Mouse (Mus musculus): Measurements from ENCODE around the gene Gm7075.
"Not testable (repeated sequence)": the region's sequence is repeated elsewhere in the genome, so short reads cannot be mapped to it uniquely, and the experiment has no call there.

Gene Gm7075

DNA sequence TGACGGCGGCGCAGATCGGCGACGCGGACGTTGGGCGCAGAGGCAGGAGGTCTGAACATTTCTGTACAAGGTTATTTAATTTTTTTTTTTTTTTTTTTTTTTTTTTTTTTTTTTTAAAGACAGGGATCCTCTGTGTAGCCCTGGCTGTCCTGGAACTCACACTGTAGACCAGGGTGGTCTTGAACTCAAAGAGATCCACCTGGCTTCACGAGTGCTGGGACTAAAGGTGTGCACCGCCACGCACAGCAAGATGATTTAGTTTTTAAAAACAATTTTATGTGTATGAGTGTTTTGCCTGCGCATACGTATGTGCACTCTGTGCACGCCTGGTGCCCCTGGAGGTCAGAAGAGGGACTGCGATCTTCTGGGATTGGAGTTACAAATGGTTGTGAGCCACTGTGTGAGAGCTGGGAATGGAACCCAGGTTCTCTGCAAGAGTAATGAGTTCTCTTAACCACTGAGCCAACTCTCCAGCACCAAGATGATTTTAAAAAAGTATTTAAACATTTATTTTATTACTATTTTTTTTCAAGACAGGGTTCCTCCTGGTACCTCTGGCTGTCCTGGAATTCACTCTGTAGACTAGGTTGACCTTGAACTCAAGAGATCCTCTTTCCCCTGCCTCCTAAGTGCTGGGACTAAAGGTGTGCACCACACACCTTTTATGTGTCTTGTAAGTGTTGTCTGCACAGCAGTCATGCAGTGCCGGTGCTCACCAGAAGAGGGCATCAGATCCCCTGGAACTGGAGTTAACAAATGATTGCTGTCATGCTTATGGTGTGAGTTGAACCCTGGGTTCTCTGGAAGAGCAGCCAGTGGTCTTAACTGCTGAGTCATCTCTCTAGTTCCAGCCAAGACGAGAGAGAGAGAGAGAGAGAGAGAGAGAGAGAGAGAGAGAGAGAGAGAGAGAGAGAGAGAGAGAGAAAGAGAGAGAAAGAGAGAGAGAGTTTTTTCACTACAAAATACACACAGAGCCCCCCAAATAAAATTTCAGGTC lies at the start of gene Gm7075:
TSS of gene Gm7075 (minus strand) at position 51 of the 997 bp plus-strand sequence.
- DNase-seq, result peak; percentile 61 to 69

- no peak for DNase-seq
Observed at GRCm38 (mm10) chr10:63460935-63461334, 39.3 kb upstream of the Gm7075 start.

GRCm38 (mm10) chr10:63457292-63458128 lies 35.9 kb upstream of the Gm7075 start:
- no peak for DNase-seq

DNA sequence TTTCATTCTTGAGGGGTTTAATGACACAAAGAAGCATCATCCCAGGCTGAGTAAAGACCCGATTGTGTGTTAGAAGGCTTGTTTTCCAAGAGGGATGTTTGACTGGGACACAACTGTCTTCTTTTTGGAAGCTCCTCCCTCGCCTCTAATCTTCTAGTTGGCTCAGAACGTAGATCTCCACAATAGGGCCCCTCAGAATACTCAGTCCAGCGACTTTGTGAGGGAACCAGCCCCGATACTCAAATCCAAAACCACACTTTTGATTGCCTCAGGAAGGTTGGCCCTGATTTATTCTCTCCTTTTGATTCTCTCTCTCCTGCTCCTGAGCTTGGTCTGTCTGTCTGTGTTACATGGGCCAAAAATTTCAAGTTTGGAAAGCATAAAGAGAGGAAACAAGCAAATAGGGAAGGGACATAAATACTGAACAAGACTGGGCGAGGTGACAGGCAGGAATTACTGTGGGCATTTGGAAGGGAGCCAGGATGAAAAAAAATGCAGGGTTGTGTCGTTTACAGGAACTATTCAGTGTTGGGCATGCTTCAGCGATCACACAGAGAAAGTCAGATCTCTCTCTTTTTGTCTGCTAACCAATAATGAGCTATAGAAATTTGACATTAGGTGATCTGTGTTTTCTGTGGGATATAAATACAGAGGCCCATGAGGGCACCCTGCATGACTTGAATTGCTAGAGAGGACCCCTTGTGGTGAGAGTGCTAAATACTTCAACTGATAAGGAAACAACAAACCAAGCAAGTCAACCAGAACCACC lies 33.7 kb upstream of the Gm7075 start:
- peak; percentile 56 to 73 for DNase-seq

DNA sequence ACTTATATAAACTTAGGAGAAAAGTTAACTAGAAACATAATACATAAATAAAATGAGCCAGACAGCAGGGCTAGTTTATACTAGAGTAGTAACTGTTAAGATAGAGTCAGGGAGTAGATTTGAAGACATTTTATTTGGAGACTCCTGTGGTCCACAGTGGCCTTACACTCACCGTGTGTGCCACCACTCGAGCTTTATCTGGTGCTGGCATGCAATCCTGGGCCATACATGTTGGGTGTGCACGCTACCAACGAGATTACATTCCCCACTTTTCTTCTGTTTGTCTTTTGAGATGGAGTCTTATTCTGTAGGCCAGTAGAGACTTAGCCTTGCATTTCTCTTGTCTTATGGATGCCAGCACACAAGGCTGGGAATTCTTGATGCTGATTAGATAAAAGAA lies 32.3 kb upstream of the Gm7075 start:
- DNase-seq, result no peak

- DNase-seq, result not testable (repeated sequence)
Observed at GRCm38 (mm10) chr10:63444602-63445387, 23.2 kb upstream of the Gm7075 start.

DNA sequence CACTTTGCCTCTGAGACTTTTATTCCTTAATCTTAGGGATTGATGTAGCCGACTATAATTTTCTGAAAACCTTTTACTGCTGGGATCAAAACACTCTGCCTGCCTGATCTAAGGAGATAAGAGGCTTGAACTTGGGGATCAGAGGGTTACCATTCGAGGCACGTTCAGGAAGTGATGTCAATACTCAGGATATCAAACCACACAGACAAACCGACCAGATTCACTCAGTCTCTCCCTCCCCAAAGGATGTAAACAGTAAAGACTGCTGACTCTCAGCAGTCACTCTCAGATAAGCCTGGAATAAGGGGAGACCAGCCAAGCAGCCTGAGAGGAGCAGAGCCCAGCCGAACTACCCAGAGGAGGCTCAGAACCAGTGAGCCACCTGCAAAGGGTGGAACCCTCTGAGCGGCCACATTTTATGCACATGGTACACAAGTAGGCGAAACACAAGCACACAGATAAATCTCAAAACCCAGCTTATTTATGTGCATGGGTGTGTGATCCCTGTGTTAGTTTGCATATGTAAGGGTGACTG lies 18.2 kb upstream of the Gm7075 start:
- no peak for DNase-seq

DNA sequence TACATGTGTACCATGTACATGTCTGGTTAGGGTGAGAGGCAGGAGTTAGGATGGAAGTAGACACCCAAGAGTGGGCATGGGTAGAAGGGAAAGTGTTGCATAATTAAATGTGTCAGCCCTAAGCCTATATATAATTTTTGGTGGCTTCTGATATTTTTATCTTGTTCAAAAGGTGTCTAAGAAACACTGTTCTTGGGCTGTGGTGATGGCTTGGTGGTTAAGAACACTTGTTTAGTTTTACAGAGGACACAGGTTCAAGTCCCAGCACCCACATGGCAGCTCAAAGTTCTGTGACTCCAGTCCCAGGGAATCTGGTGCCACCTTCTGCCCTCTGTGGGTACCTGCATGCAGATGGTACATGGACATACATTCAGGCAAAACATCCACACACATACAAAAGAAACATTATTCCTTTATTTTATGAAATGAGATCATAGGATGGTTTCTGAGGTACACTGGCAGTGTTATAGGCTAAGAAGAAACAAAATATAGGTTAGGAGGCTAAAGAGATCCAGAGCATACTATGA lies 17.2 kb upstream of the Gm7075 start:
- no peak for DNase-seq

DNA sequence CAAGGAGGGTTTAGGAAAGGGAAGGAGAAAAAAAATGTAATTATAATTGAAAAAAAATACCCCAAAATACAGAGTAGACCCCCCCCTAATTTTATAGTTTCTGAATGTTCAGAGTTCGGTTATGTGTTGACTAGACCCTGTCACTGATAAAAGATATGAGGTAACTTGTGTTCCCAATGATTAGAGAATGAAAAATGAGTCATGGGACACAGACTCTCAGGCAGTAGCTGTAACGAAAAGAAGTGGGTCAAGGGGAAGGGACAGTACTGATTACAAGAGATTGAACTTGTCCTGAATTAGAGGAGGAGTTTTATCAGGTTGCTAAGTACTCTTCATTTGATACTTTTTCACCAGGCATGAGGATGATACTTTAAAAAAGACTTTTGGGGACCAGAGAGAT lies 11.3 kb upstream of the Gm7075 start:
- no peak for DNase-seq

DNA sequence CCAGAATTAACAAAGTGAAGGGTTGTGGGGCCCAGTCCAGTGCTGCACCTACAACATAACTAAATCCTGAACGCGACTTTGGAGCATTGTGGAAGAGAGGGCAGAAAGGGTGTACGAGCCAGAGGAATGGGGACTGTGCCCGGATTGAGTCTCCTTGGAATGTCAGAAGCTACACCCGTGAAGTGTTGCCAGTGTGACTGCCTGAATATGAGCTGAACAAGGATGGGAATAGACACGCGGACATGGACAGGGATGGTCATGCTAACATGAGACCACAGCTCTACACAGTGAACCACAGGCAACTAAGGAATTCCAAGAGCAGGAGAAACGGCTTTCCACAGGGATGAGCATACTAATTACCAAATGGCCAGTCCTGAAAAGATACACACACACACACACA lies 10.5 kb upstream of the Gm7075 start:
- no peak for DNase-seq

- DNase-seq, result no peak
Observed at GRCm38 (mm10) chr10:63431221-63431736, 9.7 kb upstream of the Gm7075 start.

DNA sequence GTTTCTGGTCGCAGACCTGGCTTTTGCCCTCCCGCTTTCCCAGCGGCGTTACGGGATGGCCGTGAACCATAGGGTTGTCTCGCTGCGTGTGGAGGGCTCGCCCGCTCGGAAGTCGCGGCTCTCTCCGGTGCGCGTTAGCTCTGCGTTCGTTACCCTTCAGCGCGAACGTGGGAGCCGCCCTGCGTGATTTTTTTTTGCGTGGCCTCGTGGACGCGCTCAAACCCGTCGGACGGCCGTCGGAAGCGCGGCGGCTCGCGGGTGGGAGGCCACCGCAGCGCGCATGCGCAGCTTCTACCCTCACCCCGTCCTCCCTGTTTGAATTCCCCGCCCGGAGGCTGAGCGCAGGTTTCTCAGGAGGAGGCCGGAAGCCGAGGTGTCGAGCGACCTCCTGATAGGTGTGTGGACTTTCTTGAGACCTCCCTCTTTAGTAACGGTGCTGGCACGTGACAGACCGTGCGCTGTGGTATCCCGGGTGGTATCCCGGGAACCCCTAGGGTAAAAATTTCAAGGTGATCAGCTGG lies 8.3 kb upstream of the Gm7075 start, which contains the start of gene Ctnna3:
TSS of gene Ctnna3 (plus strand) at position 314 of the 521 bp plus-strand sequence.
- peak; percentile 92 to 95 for DNase-seq

DNA sequence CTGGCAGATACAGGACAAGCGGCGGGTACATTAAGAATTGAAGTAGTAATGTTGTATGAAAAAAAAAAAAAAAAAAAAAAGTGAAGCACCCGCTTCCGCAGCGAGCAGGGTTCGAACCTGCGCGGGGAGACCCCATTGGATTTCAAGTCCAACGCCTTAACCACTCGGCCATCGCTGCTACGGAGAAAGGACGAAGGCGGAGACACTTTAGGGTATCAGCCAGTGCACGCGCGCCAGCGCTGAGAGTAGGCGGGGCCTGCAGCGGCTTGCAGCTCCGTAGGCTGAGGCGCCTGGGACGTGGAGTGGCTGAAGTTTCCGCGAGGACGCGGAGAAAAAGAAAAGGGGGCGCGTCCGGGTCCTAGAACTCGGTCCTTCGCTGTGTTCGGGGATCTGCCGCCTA lies 7.8 kb upstream of the Gm7075 start:
- DNase-seq, result peak; percentile 98 to 99

- DNase-seq, result no peak
Observed at GRCm38 (mm10) chr10:63429023-63429340, 7.4 kb upstream of the Gm7075 start.

DNA sequence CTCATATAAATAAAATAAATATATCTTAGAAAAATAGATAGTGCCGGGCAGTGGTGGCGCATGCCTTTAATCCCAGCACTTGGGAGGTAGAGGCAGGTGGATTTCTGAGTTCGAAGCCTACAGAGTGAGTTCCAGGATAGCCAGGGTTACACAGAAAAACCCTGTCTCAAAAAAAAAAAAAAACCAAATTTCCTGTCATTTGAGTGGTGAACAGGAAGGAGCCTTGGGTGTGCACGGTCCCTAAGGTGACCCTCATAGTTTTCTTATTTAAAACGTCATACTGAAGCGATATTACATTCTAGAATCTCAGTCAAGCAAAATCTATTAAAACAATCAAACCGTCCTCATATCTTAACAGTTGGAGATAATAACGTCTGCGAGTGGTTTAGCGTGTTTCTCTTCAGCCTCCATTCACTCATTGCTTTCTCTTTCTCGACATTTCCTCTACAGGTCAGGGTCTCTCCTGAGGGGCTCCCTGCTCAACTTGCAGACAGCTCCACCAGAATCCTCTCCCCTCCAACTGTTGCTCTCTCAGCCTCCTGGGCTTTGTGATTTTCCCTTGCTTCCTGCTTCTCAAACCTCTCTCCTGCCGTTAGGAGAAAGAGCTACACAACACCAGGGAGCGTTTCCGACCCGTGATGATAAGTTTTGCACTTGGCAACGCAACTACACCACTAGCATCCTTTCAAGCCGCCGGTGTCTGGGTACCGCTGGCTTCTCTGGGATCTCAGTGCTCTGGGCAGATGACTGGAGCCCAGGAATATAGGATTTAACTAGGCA lies 6.8 kb upstream of the Gm7075 start:
- peak; percentile 39 to 50 for DNase-seq

DNA sequence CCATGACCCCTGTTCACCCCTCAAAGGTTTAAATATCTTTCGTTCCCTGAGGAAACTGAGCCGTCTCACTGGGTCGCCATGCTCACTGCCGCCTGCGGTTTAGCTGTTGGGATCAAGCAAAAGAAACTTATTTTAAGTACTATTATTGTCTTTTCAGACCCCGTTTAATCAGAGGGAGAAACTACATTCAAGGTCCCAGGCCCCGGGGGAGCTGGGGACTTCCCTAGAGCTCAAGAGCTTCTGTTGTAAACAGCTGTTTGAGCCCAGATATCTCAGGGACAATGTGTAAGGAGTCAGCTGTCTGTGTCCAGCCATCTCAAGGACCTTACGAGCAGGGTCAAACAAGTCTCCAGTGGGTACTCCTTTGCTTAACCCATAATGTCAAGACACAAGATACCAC lies 5.6 kb upstream of the Gm7075 start:
- no peak for DNase-seq

GRCm38 (mm10) chr10:63424475-63424814 lies 2.9 kb upstream of the Gm7075 start:
- DNase-seq, result peak; percentile 51 to 52

- no peak for DNase-seq
Observed at GRCm38 (mm10) chr10:63423591-63424474, 2.2 kb upstream of the Gm7075 start.

DNA sequence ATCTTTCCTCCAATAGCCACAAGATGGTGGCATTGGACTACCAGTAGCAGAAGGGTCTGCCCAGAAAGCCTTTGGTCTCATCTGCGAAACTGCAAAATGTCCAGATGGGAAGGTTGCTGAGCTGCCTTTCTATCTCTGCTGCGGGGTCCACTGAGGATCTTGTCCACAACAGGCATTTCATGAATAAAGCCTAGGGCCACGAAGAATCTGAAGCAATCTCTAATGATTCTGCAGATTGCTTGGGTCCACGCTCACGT lies 1.1 kb upstream of the Gm7075 start:
- DNase-seq, result peak; percentile 34 to 38

Measured in cerebellum, postnatal 10 days (tissue).